Mouse (Mus musculus) hematopoietic stem cell, adult 5-6 weeks (primary cell): ENCODE data around the gene Plcd1. TPM values are rescaled to one million over a fixed set of nuclear protein-coding genes. Genes with fewer than 3 reads are reported as not detected.

Experiments used
- ATAC-seq, 2 experiments: fragments of 125-278 bp in 1 of 2; replicated peaks in 1 of 2; 2 replicates each; pipeline ENCODE4 v1.8.0; 2016 to 2017; ENCODE audit warnings: inconsistent platforms in 2 of 2, mild to moderate bottlenecking in 2 of 2, moderate number of reproducible peaks in 2 of 2, low read depth in 1 of 2, moderate TSS enrichment in 1 of 2; ENCODE audit not compliant: low FRiP score in 2 of 2, poor library complexity in 2 of 2, severe bottlenecking in 2 of 2, insufficient read depth in 1 of 2, low TSS enrichment in 1 of 2
- total RNA-seq: library from RNA; stranded (forward); fragments of 172-1452, 232-1000 nt; gene quantifications from 2 replicates; pipeline ENCODE4 v1.2.3, GENCODE M21; 2017

Plcd1 gene
- total RNA-seq, 1 experiment from 2014 or later = 0.50 TPM

DNA sequence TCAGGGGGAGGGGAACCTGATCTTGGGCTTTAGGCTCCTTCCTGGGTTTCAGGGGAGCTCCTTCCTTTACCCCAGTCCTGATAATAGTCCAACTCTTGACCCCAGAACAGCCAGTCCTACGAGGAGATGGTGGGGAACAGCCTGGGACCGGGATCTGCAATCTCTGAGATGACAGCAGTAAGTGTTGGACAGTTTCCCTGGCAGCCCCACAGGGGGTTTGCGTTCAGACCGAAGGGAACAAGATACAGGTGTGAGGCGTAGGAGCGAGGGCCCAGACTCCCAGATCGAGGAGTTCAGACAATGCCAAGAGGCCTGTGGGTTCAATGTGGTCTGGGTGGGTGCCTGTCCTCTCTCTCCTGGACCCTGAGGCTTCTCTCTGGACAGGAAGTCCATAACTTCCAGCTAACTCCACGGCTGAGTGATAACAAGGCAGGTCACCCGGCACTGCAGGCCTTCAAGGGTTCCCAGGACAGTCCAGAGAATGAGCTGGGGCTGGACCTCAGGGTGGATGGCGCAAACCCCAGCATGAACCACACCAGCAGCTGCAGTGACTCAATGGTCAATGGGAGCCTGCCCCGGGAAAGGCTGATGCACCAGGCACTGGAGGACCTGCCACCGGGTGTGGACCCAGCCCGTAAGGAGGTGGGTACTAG lies 23.0 kb downstream of the Plcd1 start:
- no peak for ATAC-seq

DNA sequence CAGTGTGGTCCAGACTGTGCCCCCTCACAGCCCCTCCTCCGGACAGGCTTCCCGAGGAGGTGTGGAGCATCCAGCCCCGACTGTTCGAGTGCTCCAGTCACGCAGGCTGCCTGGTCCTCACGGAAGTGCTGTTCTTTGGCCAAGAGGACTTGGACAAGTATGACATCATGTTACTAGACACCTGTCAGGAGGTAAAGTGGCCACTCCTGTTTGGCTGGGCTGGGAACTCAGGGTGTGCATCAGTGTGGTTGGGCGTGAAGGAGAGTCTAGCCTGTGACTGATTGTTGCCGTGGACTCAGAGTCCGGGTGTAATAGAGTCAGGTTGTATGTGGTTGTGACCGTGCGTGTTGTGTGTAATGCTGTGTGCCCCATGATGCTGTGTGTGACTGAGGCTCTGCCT lies 25.0 kb downstream of the Plcd1 start:
- ATAC-seq = no peak

- ATAC-seq = peak; percentile 64 to 79; a peak in 3 of 4 replicates
Measured at GRCm38 (mm10) chr9:119067601-119068000, 25.7 kb downstream of the Plcd1 start.

- ATAC-seq = peak; percentile 46 to 58; a peak in 3 of 4 replicates
Measured at GRCm38 (mm10) chr9:119064296-119064695, 29.0 kb downstream of the Plcd1 start.

- ATAC-seq = peak; percentile 8 to 26; a peak in 1 of 4 replicates
Measured at GRCm38 (mm10) chr9:119063036-119063644, 30.2 kb downstream of the Plcd1 start.

- ATAC-seq = no peak
Measured at GRCm38 (mm10) chr9:119060701-119061100, 32.6 kb downstream of the Plcd1 start.

GRCm38 (mm10) chr9:119058245-119058644 lies 35.1 kb downstream of the Plcd1 start:
- ATAC-seq = no peak

DNA sequence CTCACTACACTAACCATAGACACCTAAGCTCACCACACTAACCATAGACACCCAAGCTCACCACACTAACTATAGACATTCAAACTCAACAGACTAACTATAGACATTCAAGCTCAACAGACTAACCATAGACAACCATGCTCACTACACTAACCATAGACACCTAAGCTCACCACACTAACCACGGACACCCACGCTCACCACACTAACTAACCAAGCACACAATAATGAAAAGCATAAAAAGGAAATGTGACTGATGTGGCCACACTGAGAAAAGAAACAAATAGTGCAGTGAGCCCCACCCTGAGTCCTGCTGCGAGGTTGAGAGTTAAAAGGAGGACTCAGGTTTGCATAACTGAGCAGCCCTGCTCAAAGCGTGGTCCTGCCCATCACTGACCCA lies 38.0 kb downstream of the Plcd1 start:
- no peak for ATAC-seq

GRCm38 (mm10) chr9:119053964-119054576 lies 39.2 kb downstream of the Plcd1 start:
- ATAC-seq = 0 out of 4 replicates have a peak, but pooled peaks of 1 of the 2 experiments have one; percentile 13

DNA sequence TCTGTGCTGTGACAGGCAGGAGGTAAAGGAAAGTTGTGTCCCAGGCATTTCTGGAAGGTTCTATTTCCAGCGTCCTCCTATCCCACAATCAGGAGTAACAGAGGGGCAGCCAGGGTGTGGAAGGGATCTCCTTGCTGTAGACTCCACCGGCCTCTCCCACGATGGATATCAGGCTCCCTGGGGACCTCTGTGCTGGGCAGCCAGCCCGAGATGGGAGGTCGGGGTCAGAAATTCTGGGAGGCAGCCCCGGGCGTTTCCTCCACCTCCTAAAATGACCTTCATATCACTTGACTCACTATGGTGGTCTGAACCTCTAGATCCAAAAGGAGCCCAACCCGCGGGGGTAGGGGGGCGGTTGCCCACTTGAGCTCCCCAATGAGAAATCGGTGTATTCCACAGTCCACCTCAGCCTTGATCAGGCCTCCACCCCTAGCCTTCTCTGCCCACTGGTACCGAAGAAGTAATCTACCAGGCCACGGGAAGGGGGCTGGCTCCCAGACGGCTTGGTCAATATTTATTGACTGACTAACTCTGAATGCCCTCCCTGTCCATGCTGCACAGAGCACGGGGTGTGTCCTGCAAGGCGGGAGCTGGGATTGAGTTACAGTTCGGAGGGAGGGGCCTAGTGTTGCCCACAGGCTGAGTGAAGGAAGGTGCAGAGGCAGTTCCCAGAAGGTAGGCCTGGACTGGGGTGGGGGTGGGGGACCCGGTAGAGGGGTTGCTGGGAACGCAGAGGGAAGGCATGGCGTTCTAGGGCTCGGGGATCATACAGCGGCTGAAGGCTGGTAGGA lies 41.0 kb downstream of the Plcd1 start, which contains the start of gene Vill:
TSS of gene Vill (plus strand) at position 625 of the 791 bp plus-strand sequence.
- peak; percentile 38 to 42; a peak in 2 of 4 replicates for ATAC-seq

- ATAC-seq = no peak
Measured at GRCm38 (mm10) chr9:119051158-119051557, 42.1 kb downstream of the Plcd1 start.

DNA sequence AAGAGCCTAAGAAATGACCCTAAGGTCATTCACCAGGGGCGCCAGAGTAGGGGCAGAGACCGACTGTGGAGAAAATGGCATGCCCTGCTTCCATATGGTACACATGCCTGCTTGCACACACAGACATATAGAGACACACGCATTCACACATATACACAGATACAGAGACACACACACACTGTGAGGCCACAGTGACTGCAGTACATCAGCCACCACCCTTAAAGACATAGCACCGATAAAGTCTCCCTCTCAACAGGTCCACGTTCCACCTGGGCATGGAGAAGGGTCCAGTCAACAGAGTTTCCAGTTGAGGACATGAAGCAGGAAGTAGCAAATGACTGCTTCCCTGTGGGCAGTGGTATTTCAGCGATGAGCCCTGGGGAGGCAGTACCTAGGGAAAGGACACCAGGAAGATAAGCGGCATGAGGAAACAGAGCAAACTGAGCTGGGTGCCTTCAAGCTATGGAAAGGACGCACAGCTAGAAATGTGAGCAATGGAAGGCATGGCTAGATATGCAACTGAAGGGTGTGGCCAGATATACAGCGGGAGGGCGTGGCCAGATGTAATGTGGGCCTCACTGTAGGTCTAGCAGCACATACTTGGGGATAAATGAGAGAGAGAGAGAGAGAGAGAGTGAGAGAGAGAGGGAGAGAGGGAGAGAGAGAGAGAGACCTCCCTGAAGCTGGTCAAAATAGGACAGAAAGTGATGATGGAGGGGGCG lies 45.0 kb downstream of the Plcd1 start:
- no peak for ATAC-seq

DNA sequence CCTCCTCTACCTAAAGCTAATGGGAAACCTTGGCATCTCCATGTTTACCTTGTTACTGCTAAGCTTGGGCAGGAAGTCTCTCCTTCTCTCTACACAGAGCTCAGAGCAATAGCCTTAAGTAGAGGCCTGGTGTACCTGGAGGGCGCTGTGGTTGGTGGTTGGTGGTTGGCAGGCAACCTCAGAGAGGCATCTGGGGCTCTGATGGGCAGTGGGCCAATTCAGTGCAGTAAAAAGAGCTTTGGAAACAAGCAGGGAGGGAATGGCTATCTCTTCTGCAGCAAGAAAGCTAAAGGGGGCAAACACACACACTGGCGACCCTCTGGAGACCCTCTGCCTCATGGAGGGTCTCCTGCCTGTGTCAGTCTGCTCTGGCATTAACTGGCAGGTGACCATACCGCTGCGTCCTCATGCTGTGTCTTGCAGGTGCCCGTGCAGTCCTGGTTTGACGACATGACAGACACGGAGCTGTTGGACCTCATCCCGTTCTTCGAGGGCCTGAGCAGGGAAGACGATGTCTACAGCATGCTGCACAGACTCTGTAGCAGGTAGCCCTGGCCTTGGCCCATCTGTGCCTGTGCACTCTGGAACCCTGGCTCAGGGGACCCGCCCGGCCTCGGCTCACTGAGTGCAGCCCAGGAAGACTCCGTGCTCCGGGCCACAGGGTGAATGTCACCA lies 53.1 kb downstream of the Plcd1 start:
- ATAC-seq = no peak

GRCm38 (mm10) chr9:119038574-119038973 lies 54.7 kb downstream of the Plcd1 start:
- no peak for ATAC-seq

- ATAC-seq = peak in 1 of 2 experiments; percentile 46; a peak in 2 of 4 replicates
Measured at GRCm38 (mm10) chr9:119037076-119037730, 56.1 kb downstream of the Plcd1 start.

DNA sequence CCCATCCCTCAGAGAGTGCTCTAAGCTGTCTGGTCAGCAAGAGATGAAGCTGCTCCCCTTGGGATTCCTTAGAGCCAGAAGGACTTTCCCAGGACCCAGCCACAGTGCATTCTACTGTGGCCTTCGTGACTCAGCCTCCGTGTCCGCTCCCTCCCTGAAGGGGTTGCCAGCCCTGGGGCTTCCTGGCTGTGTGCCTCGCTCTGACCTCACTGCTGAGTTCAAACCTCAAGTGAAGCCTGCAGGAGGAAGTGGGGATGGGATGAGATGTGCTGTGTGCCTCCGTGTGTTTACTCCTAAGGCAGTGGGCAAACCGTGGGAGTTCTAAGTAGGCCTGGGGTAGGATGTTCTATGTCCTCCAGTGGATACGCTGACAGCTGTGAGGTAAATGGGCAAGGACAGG lies 57.5 kb downstream of the Plcd1 start:
- ATAC-seq = peak; percentile 83 to 86
